Mouse (Mus musculus) adipocyte (in vitro differentiated cells): ENCODE results near the gene Btbd35f19.
"Not testable (repeated sequence)": the region's sequence is repeated elsewhere in the genome, so short reads cannot be mapped to it uniquely, and the experiment has no call there.

Experiments used
- DNase-seq: peaks from one replicate; pipeline ENCODE4 v3.0.0-alpha.2; 2016; ENCODE audit warnings: low spot score

Gene Btbd35f19

GRCm38 (mm10) chrX:31383818-31384217, at the start of gene Btbd35f19:
TSS of gene Btbd35f19 (minus strand) at chrX:31383918.
- not testable (repeated sequence) for DNase-seq

- not testable (repeated sequence) for DNase-seq
These were observed 41.8 kb downstream of the Btbd35f19 start for GRCm38 (mm10) chrX:31341924-31342323.

DNA sequence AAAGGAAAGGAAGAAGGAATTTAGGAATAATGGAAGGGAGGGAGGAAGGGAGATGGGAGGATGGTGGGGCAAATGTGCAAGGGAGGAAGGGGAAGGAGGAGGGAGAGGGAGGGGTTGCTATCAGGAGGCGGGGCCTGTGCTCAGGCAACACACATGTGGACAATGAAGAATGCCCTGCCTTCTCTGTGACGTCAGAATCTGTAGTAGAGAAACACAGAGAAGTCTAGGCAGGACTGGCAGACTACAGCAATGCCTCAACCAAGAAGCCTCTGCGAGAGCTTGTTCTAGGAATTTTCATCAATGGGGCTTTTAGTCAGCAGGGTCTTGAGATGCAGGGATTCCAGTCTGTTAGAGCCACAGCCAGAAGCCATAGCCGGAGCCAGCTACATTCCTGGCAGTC, 47.6 kb downstream of the Btbd35f19 start, which contains the start of gene Btbd35f26:
Gene Btbd35f26 (plus strand): TSS at position 301 of the 400 bp plus-strand sequence.
- DNase-seq: not testable (repeated sequence)
